Mouse (Mus musculus): ENCODE results near the gene Syde1. TPM values are rescaled to one million over a fixed set of nuclear protein-coding genes. Genes with fewer than 3 reads are reported as not detected.

Gene Syde1
- 1 to 10 TPM; 1.3 to 1.4 TPM for total RNA-seq (2023)

GRCm38 (mm10) chr10:78591406-78592328 lies at the start of gene Syde1:
TSS of gene Syde1 (minus strand) at chr10:78591964.

GRCm38 (mm10) chr10:78617974-78618373 lies 26.2 kb upstream of the Syde1 start, which contains the start of gene Olfr1357:
TSS of gene Olfr1357 (minus strand) at chr10:78618074.

GRCm38 (mm10) chr10:78574250-78575104 lies 17.3 kb downstream of the Syde1 start, which contains the start of gene Ilvbl:
TSS of gene Ilvbl (plus strand) at chr10:78574346.

Other genes with a start within 250 kb of the Syde1 start
- gene Agpat3, start 239.5 kb downstream of the Syde1 start, total RNA-seq (2023), result 100 to 1,000 TPM; 103 to 106 TPM
- 100 to 1,000 TPM; 337 TPM for gene Rrp1, start 178.9 kb downstream of the Syde1 start, total RNA-seq (2023)
- gene Cstb, start 166.3 kb downstream of the Syde1 start, total RNA-seq (2023), result 10 to 100 TPM; 38.1 to 47.3 TPM
- gene Pdxk, start 127.0 kb downstream of the Syde1 start, total RNA-seq (2023), result 10 to 100 TPM; 20.9 to 26.0 TPM
- gene Olfr1358, start 74.5 kb downstream of the Syde1 start, total RNA-seq (2023), result not detected
- gene Ilvbl, start 17.6 kb downstream of the Syde1 start, total RNA-seq (2023), result 100 to 1,000 TPM in 1 of 2 experiments, 10 to 100 TPM in 1; 94.2 to 123 TPM
- not detected for gene Olfr1357, start 26.1 kb upstream of the Syde1 start, total RNA-seq (2023)
- gene Casp14, start 126.3 kb upstream of the Syde1 start, total RNA-seq (2023), result not detected
- gene Ccdc105, start 161.1 kb upstream of the Syde1 start, total RNA-seq (2023), result not detected
- not detected for gene Slc1a6, start 188.5 kb upstream of the Syde1 start, total RNA-seq (2023)

All from B cell, adult 67 days (primary cell).